Mouse (Mus musculus): ENCODE data around the gene Lrrtm1.

Lrrtm1 gene

GRCm38 (mm10) chr6:77306796-77307195, 64.3 kb downstream of the Lrrtm1 start:
- DNase-seq (ENCODE audit: low read depth): no peak

Measured in fibroblast of lung, adult 2 months (primary cell).